Mouse (Mus musculus) CH12.LX (cell line): ENCODE data around the gene Zfp386.
A peak's percentile ranks its signal among the peaks of the same experiment; 100 is the strongest.

Experiments
- CTCF ChIP-seq, 2 experiments: IDR thresholded peaks in 1 of 2; conservative IDR thresholded peaks in 1 of 2; 2 replicates each; pipeline ENCODE4 v1.5.1; 2011 to 2012; ENCODE audit warnings: low read depth in 2 of 2, low read length in 2 of 2, improper control_type of control experiment in 1 of 2, inconsistent platforms in 1 of 2, mild to moderate bottlenecking in 1 of 2, moderate library complexity in 1 of 2
- EP300 ChIP-seq: IDR thresholded peaks from 2 replicates; pipeline ENCODE4 v1.6.1; 2011; ENCODE audit warnings: low read length, improper control_type of control experiment
- GABPA ChIP-seq: IDR thresholded peaks from 2 replicates; pipeline ENCODE4 v1.6.1; 2012; ENCODE audit warnings: low read depth, low read length, improper control_type of control experiment, inconsistent platforms; ENCODE audit not compliant: insufficient replicate concordance
- JUN ChIP-seq: IDR thresholded peaks from 2 replicates; pipeline ENCODE4 v1.6.1; 2011; ENCODE audit warnings: low read depth, mild to moderate bottlenecking, low read length, improper control_type of control experiment, moderate library complexity; ENCODE audit not compliant: insufficient read depth
- JUND ChIP-seq: conservative IDR thresholded peaks from 2 replicates; pipeline ENCODE4 v1.6.1; 2011; ENCODE audit warnings: low read depth, low read length, improper control_type of control experiment
- MAX ChIP-seq: IDR thresholded peaks from 2 replicates; pipeline ENCODE4 v1.6.1; 2011; ENCODE audit warnings: low read length, improper control_type of control experiment
- MYC ChIP-seq: IDR thresholded peaks from 2 replicates; pipeline ENCODE4 v1.6.1; 2011; ENCODE audit warnings: low read depth, mild to moderate bottlenecking, improper control_type of control experiment, low read length
- NELFE ChIP-seq: IDR thresholded peaks from 2 replicates; pipeline ENCODE4 v1.6.1; 2011; ENCODE audit warnings: low read depth, low read length, improper control_type of control experiment
- POLR2A ChIP-seq: IDR thresholded peaks from 2 replicates; pipeline ENCODE4 v1.6.1; 2011; ENCODE audit warnings: low read depth, mild to moderate bottlenecking, improper control_type of control experiment, low read length
- SIN3A ChIP-seq: IDR thresholded peaks from 2 replicates; pipeline ENCODE4 v1.6.1; 2012; ENCODE audit warnings: low read length, improper control_type of control experiment, inconsistent platforms
- SMC3 ChIP-seq: IDR thresholded peaks from 2 replicates; pipeline ENCODE4 v1.6.1; 2011; ENCODE audit warnings: low read depth, low read length, improper control_type of control experiment
- TCF12 ChIP-seq: IDR thresholded peaks from 2 replicates; pipeline ENCODE4 v1.6.1; 2014; ENCODE audit warnings: low read depth, mild to moderate bottlenecking, inconsistent platforms, low read length, improper control_type of control experiment

- no peak for TF ChIP-seq TCF12
- TF ChIP-seq SMC3 = no peak
- peak; percentile 20 to 47; a peak in 2 of 4 replicates for TF ChIP-seq CTCF (conservative IDR thresholded peaks at IDR 0.05 in 1 of 2, IDR thresholded peaks at IDR 0.05 in 1 of 2; ENCODE audit: low read depth in 2 of 2, low read length in 2 of 2)
- no peak for TF ChIP-seq NELFE
- no peak for TF ChIP-seq JUN
- TF ChIP-seq GABPA = no peak
- no peak for TF ChIP-seq JUND
- no peak for TF ChIP-seq MAX
- TF ChIP-seq SIN3A = no peak
- no peak for TF ChIP-seq MYC
- TF ChIP-seq POLR2A = no peak
- no peak for TF ChIP-seq EP300
Measured at GRCm38 (mm10) chr12:116010812-116011211, 36.7 kb upstream of the Zfp386 start.
